Mouse (Mus musculus) lung, adult 18-20 months (tissue): ENCODE measurements around the gene Shroom3.

ENCODE experiments used
- DNase-seq, 2 experiments: peaks; one replicate each; pipeline ENCODE4 v3.0.0; 2022; ENCODE audit warnings: mixed read lengths in 2 of 2

Shroom3 gene

GRCm38 (mm10) chr5:92983942-92984341 lies 300.7 kb downstream of the Shroom3 start:
- DNase-seq, result no peak

GRCm38 (mm10) chr5:92984692-92985091 lies 301.5 kb downstream of the Shroom3 start:
- no peak for DNase-seq

GRCm38 (mm10) chr5:92985391-92985790 lies 302.2 kb downstream of the Shroom3 start:
- DNase-seq, result no peak

GRCm38 (mm10) chr5:92986651-92987610 lies 303.7 kb downstream of the Shroom3 start:
- DNase-seq, result no peak

- no peak for DNase-seq
Measured at GRCm38 (mm10) chr5:92987891-92988768, 304.9 kb downstream of the Shroom3 start.

GRCm38 (mm10) chr5:92988769-92989356 lies 305.6 kb downstream of the Shroom3 start:
- no peak for DNase-seq

- no peak for DNase-seq
Measured at GRCm38 (mm10) chr5:92992106-92992505, 308.9 kb downstream of the Shroom3 start.

GRCm38 (mm10) chr5:92994309-92994708 lies 311.1 kb downstream of the Shroom3 start:
- no peak for DNase-seq

- DNase-seq, result peak in 1 of 2 experiments; percentile 19
Measured at GRCm38 (mm10) chr5:92994861-92995260, 311.6 kb downstream of the Shroom3 start.

GRCm38 (mm10) chr5:92997428-92998120 lies 314.3 kb downstream of the Shroom3 start:
- peak; percentile 11 to 32 for DNase-seq

GRCm38 (mm10) chr5:92998494-92999016 lies 315.3 kb downstream of the Shroom3 start:
- DNase-seq, result no peak

GRCm38 (mm10) chr5:93000060-93000459 lies 316.8 kb downstream of the Shroom3 start:
- no peak for DNase-seq

GRCm38 (mm10) chr5:93000774-93001757 lies 317.8 kb downstream of the Shroom3 start:
- peak; percentile 43 to 56 for DNase-seq

GRCm38 (mm10) chr5:93002615-93003014 lies 319.4 kb downstream of the Shroom3 start:
- DNase-seq, result no peak

- DNase-seq, result peak; percentile 59 to 63
Measured at GRCm38 (mm10) chr5:93005229-93005814, 322.1 kb downstream of the Shroom3 start.

GRCm38 (mm10) chr5:93005815-93006341 lies 322.6 kb downstream of the Shroom3 start:
- peak; percentile 38 to 44 for DNase-seq

- no peak for DNase-seq
Measured at GRCm38 (mm10) chr5:93008256-93008655, 325.0 kb downstream of the Shroom3 start.
